Mouse (Mus musculus): ENCODE data around the gene Ninj2.

Ninj2 gene

DNA sequence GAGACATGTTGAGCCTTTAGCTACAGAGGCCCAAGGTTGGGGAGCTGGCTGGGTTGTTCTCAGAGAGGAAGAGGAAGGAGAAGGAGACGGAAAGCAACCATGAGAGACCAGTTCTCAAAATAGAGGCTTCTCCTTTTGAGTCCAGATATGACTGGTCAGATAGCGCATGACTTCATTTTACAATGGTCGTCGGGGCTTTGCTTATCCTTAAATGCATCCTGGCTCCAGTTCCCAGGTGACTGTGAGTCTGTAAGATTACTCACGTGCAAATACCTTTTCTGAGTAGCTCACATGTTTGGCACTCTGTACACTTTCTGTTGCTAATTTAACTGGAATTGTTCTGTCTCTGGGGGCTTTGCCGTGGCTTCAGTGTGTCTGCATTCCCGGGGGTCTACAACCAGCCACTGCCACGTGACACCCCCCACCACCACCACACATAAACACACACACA lies 86.6 kb downstream of the Ninj2 start:
- no peak for DNase-seq

DNA sequence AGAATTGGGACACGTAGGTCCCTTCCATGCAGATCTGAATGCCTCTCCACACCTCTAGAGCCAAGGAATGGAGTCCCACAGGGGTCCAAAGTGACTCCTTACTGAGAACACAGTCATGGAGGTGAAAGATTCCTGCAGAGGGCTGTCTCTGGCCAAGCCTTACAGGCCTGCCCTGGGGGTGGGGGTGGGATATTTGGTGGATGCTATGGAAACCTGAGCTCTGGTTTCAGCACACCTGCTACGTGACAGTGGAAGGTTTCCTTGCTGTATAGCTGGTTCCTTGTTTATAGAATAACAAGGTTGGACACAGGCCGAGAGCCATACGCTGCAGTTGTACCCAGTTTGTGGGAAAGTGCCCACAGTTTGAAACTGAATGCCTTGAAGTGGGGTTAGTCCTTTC lies 87.3 kb downstream of the Ninj2 start:
- DNase-seq = no peak

DNA sequence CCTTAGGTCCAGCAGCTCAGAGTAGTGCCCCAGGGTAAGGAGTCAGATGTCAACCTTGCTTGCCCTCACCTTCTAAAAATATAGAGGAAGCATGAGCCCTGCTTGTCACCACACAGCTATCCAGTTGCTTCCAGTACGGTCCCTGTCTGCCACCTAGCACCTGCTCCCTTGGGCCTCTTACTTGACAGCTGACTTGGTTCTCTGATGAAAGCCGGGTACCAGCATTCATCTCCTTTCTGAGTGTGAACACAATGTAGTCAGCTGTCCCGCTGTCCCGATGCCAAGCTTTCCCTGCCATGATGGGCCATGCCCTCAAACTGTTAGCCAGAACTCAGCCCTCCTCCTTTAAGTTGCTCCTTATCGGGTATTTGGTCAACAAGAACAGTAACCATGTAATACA lies 89.0 kb downstream of the Ninj2 start:
- no peak for DNase-seq

DNA sequence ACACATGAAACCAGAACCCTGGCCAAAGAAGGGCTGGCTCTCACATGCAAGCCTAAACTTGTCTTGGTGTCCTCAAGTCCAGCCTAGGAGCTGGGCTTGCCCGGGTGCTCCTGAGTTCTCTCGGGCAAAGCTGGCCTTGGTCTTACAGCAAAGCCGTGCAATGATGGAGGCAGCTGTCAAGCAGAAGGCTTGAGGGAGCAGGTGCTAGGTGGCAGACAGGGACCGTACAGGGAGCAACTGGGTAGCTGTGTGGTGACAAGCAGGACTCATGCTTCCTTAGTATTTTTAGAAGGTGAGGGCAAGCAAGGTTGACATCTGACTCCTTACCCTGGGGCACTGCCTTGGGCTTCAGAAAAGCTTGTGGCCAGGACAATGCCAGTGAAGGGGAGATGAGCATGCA lies 90.6 kb downstream of the Ninj2 start:
- no peak for DNase-seq

DNA sequence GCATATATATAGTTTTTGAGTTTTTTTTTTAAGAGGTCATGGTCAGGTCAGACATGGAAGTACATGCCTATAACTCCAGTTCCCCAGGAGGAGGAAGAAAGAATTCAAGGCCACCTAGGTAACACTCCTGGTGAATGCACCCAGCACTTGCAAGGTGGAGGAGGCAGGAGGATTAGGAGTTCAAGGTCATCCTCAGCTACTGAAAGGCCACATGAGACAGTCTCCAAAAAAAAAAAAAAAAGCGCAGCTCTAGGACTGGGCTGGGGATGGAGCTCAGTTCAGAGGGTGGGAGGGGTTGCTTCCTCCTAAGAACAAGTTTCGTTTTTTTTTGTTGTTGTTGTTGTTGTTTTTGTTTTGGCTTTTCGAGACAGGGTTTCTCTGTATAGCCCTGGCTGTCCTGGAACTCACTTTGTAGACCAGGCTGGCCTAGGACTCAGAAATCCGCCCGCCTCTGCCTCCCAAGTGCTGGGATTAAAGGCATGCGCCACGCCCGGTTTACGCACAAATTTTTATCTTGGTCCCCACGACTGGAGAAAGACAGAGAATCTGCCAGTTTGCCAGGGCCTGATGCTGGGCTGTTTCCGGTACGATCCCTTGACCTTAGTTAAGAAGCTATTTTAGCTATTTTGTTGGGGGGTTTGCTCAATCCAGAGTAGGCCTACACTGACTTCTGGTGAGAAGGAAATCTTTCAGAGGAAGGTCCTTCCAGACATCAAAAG lies 92.0 kb downstream of the Ninj2 start:
- DNase-seq = no peak

DNA sequence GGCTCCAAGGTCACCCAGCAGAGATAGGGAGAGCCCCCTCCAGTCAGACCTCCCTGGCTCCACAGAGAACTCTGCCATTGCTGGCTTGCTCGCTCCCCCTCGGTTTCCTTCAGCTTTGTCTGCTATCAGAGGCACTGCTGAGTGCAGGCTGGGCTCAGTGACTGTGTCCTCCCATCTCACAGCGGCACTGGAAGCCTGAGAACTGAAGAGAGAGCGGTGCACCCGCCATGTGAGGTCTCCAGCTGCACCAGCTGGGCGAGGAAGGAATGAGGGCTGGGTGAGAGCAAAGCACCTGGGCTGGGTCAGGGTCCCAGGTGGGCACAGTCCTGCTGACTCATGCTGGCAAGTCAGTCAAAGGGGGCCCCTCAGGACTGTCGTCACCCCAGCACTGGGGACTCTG lies 92.6 kb downstream of the Ninj2 start:
- no peak for DNase-seq

DNA sequence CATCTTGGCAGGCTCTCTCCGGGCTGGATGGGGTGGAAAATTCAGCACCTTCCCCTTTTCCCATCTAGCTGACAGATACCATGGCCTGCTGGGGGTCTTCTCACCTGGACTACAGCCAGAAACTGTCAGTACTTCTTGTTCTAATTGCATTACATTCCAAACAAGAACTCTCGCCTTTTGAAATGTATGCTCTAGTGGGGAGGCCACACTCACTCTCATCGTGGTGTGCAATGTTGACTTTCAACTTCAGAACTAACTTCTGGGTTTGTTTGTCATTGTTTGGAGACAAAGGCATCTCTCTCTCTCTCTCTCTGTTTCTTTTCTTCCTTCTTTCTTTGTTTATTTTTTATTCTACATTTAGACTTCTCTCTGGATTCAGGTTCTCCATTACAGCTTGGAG lies 93.4 kb downstream of the Ninj2 start:
- no peak for DNase-seq

DNA sequence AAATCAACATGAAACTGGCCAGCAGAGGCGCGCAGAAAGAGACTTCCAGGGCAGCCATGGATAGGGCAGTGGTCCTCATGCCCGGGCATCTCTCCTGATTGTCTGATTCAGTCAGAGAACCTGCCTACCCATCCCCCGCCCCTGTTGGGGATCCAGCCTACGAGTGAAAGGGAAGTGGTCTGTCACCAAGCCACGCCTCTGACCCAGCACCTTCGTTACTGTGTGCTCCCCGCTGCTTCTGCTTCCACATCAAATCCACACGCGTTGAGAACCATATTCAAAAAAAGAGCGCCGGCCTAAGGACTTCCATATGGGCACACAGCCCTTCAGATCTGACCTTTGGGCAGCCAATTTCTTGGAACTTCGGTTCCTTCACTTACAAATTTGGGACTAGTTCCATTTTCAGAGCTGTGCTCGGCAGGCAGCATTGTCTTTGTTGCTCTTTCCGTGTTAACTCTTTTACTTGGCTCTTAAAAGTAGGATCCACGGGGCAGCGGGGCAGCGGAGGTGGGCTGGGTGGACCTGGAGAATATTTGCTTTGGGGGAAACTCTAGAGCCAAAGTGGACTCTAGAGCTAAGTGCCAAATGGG lies 94.5 kb downstream of the Ninj2 start:
- peak; percentile 73 for DNase-seq

DNA sequence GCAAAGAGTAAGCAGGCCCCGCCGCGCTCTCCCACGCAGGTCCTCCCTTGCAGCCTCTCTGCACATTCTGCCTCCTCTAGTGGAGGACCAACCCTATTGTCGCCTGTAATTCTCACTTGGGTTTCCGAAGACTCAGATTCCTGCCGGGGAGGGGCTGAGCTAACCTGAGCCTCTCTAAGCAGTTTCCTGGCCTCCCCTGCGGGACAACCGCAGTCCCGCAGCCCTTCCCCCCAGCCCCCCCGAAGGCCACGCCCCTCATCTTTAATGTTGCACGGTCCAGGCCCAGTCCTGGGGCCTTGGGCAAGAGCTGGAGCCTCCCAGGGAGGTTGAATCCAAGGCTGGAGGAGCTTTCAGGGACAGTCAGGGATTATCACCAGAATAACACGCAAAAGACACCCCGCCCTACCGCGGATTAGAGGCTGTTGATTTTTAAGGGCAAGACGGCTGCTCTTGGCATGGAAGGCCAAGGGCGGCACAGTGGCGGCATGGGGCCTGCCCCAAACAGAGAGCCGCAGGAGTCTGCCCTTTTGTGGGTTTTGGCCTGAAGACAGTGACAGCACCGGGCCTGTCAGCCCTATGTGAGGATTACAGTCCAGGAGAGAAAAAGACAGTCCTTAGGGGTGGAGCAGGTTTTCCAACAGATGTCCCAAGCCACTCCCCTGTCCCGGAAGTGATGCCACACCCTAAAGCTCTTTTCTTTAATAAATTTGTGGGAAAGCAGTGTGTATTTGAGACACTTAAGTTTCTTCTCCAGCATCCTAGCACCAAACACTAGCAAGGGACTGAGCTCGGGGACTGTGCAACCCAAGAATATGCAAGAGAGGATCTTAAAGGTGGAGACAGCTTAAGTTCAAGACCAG lies 95.5 kb downstream of the Ninj2 start:
- peak; percentile 67 for DNase-seq

DNA sequence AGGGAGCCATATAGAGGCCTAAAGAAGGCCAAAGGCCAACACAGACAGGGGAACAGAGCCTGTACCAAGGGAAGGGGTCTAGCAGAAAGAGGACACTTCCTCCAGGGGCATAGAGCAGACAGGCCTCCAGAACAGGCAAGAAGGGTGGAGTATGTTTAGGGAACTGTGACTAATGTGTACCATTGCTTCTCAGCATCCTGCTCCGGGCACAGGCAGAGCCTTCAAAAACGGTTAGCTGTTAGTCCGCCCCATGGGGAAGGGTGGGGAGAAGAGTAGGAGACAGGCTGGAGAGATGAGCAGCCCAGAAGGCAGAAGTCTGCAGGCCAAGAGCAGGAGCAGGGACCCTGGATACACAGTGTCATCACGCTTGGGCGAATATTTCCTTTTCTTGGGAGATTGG lies 96.1 kb downstream of the Ninj2 start:
- no peak for DNase-seq

DNA sequence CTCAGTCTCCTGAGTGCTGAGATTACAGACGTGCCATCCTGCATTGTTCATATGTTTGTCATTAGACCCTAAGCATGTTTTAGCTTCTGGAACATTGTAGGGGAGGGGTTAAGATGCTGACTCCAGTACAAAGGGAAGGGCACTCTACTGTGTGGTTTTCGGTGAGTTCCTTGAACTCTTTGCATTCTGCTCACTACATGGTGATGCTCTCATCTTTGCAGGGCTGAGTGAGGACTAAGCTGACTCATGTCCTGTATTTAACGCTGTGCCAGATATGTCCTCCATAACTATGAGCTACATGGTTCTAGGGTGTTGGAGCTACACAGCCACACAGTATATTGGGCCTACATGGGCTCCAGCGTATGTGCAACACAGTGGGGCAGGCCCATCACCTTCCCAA lies 97.2 kb downstream of the Ninj2 start:
- DNase-seq = no peak

DNA sequence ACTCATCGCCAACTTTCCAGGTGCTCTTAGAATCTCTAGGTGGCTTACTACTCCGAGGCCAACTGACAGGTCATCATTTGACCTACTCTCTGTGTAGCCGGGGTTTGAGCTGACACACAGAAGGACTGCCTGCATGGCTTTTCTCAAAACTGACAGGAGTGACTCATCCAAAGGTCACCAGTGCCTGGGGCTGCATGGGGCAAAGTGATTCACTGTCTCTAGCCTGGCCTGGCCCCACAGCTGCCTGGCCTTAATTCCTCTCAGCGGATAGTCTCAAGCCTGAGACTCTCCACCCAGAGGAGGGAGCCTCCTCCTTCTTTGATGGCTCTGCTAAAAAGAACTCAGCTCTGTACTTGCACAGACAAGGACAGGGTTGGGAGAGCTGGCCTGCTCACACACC lies 97.8 kb downstream of the Ninj2 start:
- no peak for DNase-seq

DNA sequence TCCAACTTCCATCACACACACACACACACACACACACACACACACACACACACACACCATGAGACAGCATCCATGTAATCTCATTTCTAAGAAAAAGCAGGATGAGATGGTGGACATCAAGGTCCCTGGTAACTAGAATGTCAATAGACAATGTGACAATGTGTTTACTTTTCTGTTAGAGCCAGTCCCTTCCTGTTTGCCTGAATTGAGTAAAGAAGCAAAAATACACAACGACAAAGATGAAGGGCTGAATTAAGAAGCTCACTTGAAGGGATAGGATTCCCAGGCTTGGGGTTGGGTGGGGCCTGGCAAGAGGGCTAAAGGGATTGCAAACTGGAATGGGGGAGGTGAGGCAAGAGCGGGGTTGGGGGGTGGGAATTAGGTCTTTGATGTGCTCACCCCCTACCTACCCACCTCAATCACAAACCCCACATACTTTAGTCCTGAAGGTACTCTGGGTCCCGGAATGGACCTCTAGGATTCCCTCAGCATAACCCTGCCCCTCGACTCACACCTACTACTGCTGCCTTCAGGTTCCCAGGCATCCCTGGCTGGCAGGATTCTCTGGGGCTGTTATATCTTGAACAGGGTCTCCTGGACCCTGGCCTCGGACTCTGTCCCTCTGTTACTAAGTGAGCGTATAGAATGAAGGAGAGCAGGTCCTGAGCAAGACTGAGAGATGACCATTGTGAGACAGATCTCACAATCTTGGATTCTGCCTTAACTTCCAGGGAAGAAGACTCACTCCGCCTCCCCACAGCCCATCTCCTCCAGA lies 98.4 kb downstream of the Ninj2 start:
- no peak for DNase-seq

DNA sequence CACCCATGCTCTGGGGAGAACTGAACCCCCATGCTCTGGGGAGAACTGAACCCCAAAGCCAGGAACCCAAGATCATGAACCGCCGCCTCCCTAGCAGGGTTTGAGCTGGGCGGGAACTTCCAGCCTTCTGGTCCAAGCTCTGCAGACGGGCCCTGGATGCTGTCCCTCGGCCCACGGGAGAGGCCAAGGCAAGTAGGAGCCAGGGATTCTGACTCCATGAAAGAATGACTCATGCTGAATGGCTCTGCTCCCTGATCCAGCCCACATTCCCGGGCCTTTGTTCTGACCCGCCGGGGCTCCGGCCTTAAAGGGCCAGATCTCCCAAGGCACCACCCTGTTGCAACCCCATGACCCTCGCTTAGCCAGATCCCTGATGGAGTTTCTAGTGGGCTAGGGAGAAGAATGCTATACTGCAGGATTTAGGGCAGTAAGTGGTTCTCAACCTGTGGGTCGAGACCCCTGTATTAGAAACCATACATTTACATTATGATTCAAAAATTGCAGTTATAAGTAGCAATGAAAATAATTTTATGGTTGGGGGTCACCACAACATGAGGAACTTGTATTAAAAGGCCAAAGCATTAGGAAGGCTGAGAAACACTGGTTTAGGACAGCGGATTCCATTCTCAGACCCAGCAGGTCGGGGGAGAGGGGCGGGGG lies 99.2 kb downstream of the Ninj2 start:
- DNase-seq = peak; percentile 67

DNA sequence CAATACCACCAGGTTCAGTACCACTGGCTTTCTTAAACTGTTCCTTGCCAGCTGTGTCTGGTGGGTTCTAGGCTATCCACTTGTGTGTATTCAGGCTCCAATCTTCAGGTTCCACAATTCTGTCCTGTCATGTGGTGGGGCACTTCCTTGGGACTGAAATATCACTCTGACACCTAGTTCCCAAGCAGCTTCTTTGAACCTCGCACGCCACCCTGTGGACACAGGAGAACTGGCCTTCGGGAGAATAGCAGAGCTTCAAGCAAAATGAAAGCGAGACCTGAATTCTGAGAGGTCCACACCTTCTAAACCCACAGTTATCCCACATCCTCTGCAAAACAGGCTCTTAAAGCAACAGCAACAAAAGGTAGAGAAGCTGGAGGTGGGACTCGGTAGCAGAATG lies 100.0 kb downstream of the Ninj2 start:
- peak; percentile 85 for DNase-seq

DNA sequence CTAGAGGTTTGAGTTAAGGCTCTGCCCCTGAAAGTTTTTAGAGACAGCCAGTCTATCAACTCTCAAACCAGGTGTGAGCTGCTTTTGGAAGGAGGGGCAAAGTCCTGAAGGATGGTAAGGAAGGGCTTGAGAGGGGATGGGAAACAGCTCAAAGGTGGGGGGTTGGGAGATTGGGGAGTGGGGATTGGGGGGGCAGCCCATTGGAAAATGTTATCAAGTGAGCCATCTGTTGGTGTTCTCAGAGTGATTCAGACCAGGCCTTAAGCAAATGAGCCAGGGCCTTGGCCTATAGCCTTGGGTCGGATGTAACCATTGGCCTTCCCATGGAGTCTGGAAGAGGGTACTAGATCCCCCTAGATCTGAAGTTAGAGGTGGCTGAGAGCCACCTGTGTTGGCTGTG lies 100.6 kb downstream of the Ninj2 start:
- no peak for DNase-seq

DNA sequence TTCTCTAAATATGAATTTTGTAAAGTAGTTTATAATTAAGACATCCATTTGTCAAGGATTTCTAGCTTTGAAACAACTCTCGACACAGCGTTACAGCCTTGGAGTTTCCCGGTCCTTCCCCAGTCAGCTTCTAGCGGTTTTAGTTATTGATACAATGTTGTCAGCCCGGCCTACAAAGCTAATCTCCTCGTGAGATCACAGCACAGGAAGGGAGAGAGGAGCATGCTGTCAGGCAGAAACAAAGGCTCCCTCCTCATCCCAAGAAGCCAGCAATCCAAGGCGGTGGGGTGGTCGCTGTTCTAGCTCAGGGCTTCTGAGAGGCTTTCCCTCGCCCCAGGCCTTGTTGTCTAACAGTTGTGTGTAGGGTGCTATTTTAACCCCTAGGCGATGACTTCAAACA lies 101.2 kb downstream of the Ninj2 start:
- peak; percentile 21 for DNase-seq

DNA sequence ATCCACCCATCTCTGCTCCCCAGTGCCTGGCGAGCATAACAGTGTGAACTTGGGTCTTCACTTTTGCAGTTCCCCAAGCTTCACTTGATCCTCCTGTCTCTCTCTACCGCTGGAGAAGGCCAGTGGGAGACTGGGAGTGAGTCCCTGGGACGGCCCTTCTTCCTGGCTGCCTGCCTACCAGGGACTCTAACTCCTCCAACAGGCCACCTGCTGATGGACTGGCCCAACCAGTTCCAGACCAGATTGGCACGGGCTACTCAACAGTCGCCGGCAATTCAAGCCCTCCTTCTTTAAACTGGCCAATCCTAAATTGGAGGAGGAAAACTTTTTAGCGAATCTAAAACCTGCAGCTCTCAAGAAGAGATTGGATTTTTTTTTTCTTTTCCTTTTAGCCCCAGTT lies 101.8 kb downstream of the Ninj2 start:
- DNase-seq = no peak

DNA sequence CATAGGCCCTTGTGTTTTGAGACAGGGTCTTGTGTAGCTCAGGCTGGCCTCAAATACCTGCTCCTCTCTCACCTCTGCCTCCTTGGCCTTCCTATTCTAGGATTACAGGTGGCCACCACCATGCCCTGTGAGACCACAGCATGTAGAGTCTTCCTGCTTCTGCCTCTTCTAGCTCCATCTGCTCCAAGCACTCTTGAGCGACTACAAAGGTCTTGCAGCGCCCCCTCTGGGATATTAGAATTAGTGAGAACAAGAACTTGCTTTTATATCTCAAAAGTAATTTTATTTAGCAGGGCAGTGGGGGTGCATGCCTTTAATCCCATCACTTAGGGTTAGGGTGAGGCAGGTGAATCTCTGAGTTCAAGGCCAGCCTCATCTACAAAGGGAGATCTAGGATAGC lies 103.7 kb downstream of the Ninj2 start:
- DNase-seq = peak; percentile 72

DNA sequence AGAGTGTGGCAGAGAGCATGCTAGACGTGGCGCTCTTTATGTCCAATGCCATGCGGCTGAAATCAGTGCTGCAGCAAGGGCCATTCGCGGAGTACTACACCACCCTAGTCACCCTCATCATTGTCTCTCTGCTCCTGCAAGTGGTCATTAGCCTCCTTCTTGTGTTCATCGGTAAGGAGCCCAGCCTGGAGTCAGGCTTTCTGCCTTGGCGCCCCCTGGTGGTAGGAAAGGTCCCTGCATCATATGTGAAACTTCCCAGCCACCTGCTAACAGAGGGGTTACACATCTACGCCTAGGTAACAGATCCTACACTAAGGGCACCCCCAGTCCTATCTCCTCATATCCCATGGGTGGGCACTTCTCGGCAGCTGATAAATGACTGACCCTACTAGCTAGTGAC lies 104.8 kb downstream of the Ninj2 start:
- peak; percentile 81 for DNase-seq

DNA sequence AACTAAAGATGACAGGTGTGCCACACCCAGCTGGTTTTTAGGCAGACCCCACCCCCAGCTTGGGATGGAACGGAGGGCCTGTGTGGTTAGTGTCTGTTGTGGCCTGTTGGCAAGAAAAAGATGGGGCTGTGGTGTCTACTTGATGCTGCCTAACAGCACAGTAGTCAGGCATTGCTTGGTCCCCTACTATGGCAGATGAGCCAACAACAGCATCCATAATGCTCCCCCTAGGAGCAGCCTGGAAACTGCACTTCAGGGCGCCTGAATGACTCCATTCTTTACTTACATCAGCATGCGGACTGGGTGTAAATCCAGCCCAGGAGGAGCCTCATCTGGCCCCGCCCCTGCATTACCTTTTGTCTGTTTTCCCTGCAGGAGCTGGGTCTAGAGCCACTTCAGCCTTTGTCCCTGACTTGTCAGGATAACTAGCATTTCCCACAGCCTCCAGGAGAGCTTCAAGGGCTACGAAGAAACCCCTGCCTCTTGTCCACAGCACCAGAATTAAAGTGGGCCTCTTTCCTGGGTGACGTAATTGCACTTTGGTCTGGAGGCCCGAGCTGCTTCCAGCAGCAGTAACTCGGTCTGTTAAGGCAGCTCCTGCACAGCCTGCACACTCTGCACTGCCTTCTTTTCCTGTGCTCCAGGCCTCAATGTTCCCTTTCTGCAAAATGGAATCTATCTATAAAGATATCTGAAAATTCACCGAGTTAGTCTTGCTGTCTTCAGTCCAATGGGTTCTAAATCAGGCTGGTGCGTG lies 106.7 kb downstream of the Ninj2 start:
- DNase-seq = peak; percentile 59

DNA sequence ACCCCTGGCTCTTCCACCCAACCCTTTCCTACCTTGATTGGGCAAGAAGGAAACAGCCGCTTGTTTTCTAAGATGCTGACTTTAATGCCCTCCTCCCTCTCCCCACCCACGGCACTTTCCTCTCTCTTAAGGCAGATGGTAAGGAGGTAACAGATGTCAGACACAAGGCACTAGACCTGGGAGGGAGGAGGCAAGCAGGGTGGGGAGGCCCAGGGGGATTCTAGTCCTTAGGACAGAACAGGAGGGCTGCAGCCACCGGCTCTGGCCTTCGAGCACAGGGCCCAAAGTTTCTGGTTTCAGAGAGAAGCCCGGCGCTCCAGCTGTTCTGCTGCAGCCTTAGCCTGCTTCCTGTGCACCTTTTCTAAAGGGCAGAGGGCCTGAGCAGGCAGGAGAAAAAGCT lies 108.8 kb downstream of the Ninj2 start:
- no peak for DNase-seq

Measured in embryo, embryonic 11 days (tissue).